Mouse (Mus musculus): ENCODE measurements at regions not wholly inside any gene's neighbourhood (a gene's known extent, or its start where the extent isn't known, plus 50 kb on each side); places are given as distances from the start of the nearest gene placed in this dataset.
A peak's percentile ranks its signal among the peaks of the same experiment; 100 is the strongest.
"Not testable (repeated sequence)": the region's sequence is repeated elsewhere in the genome, so short reads cannot be mapped to it uniquely, and the experiment has no call there.

DNA sequence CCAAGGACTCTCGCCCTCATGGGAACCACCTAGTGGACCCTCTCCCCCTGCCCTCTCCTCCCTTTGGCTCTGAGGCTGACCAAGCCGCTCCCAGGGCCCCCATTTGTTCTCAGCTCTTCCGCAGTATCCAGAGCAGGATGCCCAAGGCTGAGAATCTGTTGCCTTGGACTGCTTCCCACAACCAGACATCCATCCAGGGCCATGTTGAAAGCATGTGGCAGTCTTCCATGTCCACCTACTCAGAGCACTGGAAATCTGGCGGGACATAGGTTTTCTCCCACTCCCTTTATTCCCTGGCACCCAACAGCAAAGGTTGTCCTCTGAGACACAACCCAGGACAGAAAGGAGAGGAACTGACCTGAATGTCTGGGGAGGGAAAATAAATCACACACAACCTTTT lies 285.4 kb downstream of the Phf3 start:
- Histone ChIP-seq H3K4me2 (replicated peaks; ENCODE audit: low read depth, low read length) (no peak overlapping the region), H3K27me3 (replicated peaks; ENCODE audit: insufficient read depth, low read length) (no peaks in the 10 kb centered on the region), H3K27ac (ENCODE audit: low read length) (no peak overlapping the region), H3K9me3 (ENCODE audit: low read length) (no peaks in the 10 kb centered on the region), H3K36me3 (ENCODE audit: insufficient read depth, low read length) (no peaks in the 10 kb centered on the region), H3K9ac (replicated peaks; ENCODE audit: low read depth) (no peak overlapping the region), H3K4me1 (ENCODE audit: insufficient read depth, low read depth, low read length) (no peaks in the 10 kb centered on the region), H3K4me3 (ENCODE audit: low read depth, low read length) (no peak overlapping the region)
- TF ChIP-seq EP300 (IDR thresholded peaks at IDR 0.05) (no peak), CTCF (IDR thresholded peaks at IDR 0.05) (no peak)
- ATAC-seq (no peak), DNase-seq (ENCODE audit: low spot score) (no peak)
- WGBS, result 82% methylated on average over 4 of the region's 4 CpGs

DNA sequence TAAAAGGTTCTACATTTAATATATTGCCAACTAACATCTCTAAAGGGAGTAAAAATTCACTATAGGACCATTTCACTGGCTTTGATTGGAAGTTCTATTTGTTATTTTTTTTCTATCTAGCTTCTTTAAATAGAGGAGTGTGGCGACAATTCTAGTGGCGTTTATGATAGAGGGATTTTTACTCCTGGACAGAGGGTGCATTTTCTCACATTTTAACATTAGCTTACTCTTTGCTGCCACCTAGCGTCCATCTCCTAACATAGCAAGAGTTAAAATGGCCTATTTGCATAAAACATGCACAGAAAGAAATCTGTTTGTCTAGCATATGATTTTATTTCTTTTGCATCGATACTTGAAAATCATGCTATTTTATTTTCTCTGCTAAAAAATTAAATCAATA lies 288.9 kb downstream of the Phf3 start:
- ATAC-seq (no peak), DNase-seq (ENCODE audit: low spot score) (peak; percentile 52)
- 3% methylated on average over 4 of the region's 4 CpGs for WGBS
- TF ChIP-seq CTCF (IDR thresholded peaks at IDR 0.05), result peak; percentile 81
- TF ChIP-seq EP300 (IDR thresholded peaks at IDR 0.05), result no peak
- Histone ChIP-seq H3K4me2 (replicated peaks; ENCODE audit: low read depth, low read length) (no peak overlapping the region), H3K4me1 (ENCODE audit: insufficient read depth, low read depth, low read length) (no peaks in the 10 kb centered on the region), H3K27ac (ENCODE audit: low read length) (no peak overlapping the region), H3K4me3 (ENCODE audit: low read depth, low read length) (no peak overlapping the region), H3K36me3 (ENCODE audit: insufficient read depth, low read length) (no peaks in the 10 kb centered on the region), H3K9me3 (ENCODE audit: low read length) (no peaks in the 10 kb centered on the region), H3K27me3 (replicated peaks; ENCODE audit: insufficient read depth, low read length) (no peaks in the 10 kb centered on the region), H3K9ac (replicated peaks; ENCODE audit: low read depth) (no peak overlapping the region)

DNA sequence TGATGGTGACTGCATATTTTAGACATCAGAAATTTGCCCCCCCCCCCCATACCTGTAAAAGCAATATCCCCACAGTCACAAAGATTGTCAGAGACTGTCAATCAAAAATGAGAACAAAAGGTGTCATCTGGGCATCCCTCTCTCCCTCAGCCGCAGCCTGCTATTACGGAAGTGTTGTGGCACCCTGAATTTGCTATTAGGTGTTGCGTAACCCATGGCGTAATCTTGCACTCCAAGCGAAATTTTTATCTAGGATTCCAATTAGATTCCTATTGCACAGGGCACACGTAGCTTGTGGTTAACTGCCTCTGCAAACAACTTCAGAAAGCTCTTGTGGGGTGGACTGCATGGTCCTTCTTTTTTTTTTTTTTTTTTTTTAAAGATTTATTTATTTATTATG lies 289.9 kb downstream of the Phf3 start:
- no peak overlapping the region for H3K27ac ChIP-seq (ENCODE audit: low read length)
- no peak overlapping the region for H3K9ac ChIP-seq (replicated peaks; ENCODE audit: low read depth)
- no peaks in the 10 kb centered on the region for H3K36me3 ChIP-seq (ENCODE audit: insufficient read depth, low read length)
- no peak for ATAC-seq
- no peak for DNase-seq (ENCODE audit: low spot score)
- H3K4me2 ChIP-seq (replicated peaks; ENCODE audit: low read depth, low read length), result no peak overlapping the region
- no peaks in the 10 kb centered on the region for H3K4me1 ChIP-seq (ENCODE audit: insufficient read depth, low read depth, low read length)
- 59% methylated on average over 6 of the region's 6 CpGs for WGBS
- H3K4me3 ChIP-seq (ENCODE audit: low read depth, low read length), result no peak overlapping the region
- no peaks in the 10 kb centered on the region for H3K9me3 ChIP-seq (ENCODE audit: low read length)
- TF ChIP-seq CTCF (IDR thresholded peaks at IDR 0.05), result no peak
- TF ChIP-seq EP300 (IDR thresholded peaks at IDR 0.05), result no peak
- no peaks in the 10 kb centered on the region for H3K27me3 ChIP-seq (replicated peaks; ENCODE audit: insufficient read depth, low read length)

DNA sequence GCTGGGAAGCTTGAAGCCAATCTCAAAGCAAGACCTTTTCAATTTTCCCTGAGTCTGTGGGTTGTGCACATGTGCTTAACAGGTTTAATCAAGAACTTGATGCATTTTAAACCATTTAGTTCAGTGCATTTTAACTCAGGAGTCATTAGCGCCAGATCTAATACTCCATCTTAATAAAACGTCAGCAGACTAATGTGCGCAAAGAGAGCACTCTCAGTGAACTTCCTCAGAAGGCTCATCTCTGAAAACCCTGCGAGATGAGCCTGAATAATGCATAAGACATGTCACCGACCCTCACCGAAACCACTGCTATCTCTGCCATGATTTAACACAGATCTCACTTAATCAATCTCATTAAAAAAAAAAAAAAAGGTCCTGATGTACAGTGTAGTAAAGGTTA lies 309.0 kb downstream of the Phf3 start:
- TF ChIP-seq EP300 (IDR thresholded peaks at IDR 0.05), result no peak
- no peak for TF ChIP-seq CTCF (IDR thresholded peaks at IDR 0.05)
- no peak overlapping the region for H3K4me3 ChIP-seq (ENCODE audit: low read depth, low read length)
- H3K4me2 ChIP-seq (replicated peaks; ENCODE audit: low read depth, low read length), result no peak overlapping the region
- DNase-seq (ENCODE audit: low spot score) (no peak), ATAC-seq (no peak)
- H3K4me1 ChIP-seq (ENCODE audit: insufficient read depth, low read depth, low read length), result no peaks in the 10 kb centered on the region
- H3K36me3 ChIP-seq (ENCODE audit: insufficient read depth, low read length), result no peaks in the 10 kb centered on the region
- no peaks in the 10 kb centered on the region for H3K9me3 ChIP-seq (ENCODE audit: low read length)
- no peak overlapping the region for H3K9ac ChIP-seq (replicated peaks; ENCODE audit: low read depth)
- no peak overlapping the region for H3K27ac ChIP-seq (ENCODE audit: low read length)
- H3K27me3 ChIP-seq (replicated peaks; ENCODE audit: insufficient read depth, low read length), result no peaks in the 10 kb centered on the region
- WGBS, result 83% methylated on average over 6 of the region's 6 CpGs

DNA sequence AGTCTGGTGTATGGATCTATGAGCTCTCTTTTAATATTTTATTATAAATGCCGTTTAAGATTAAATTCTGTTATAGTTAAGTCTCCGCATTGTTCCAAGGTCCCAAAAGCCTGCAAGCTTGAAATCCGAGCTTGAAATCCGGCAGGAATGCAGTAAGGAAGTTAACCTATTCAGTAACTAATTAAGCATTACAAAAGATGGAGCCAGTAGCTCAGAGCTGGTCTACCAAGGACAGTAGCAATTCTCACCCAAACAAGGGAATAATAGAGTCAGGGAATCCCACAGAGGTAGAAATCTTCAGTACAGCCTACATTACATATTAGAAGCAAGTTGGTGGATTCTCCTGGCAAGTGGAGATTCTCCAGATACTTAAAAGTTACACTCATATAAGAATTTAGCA lies 325.0 kb downstream of the Phf3 start:
- 45% methylated on average over 4 of the region's 4 CpGs for WGBS
- not testable (repeated sequence) for H3K4me3 ChIP-seq (ENCODE audit: low read depth, low read length); H3K4me2 ChIP-seq (replicated peaks; ENCODE audit: low read depth, low read length); H3K27ac ChIP-seq (ENCODE audit: low read length); H3K4me1 ChIP-seq (ENCODE audit: insufficient read depth, low read depth, low read length); H3K36me3 ChIP-seq (ENCODE audit: insufficient read depth, low read length); DNase-seq (ENCODE audit: low spot score); H3K9me3 ChIP-seq (ENCODE audit: low read length); ATAC-seq; H3K27me3 ChIP-seq (replicated peaks; ENCODE audit: insufficient read depth, low read length); H3K9ac ChIP-seq (replicated peaks; ENCODE audit: low read depth)

DNA sequence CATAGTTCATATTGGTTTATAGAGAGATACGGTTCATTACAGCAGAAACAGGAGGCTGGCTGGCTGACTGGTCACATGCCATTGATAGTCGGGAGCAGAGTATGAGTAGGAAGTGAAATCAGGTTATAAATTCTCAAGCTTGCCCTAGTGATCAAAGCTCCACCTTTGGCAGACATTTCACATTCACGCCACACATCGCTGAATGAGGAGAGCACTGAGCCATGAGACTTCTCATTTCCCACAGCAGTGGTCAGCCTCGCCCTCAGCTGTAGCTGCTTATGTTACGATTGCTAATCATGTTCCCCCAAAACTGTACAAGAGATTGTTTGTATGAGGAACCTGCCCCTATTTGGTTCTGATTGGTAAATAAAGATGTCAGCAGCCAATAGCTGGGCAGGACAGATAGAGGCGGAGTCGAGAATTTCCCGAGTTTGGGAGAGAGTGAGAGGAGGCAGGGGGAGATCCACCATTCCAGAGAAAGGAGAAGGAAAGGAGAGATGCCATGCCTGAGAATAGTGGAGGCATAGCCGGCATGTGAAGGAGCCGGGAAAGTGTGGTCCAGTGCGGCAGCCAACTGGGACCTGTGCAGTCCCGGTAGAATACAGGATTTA lies 333.5 kb downstream of the Phf3 start:
- H3K27me3 ChIP-seq (replicated peaks; ENCODE audit: insufficient read depth, low read length), result no peaks in the 10 kb centered on the region
- ATAC-seq (no peak), DNase-seq (ENCODE audit: low spot score) (no peak)
- no peak overlapping the region for H3K9ac ChIP-seq (replicated peaks; ENCODE audit: low read depth)
- H3K9me3 ChIP-seq (ENCODE audit: low read length), result no peaks in the 10 kb centered on the region
- H3K27ac ChIP-seq (ENCODE audit: low read length), result no peak overlapping the region
- H3K4me3 ChIP-seq (ENCODE audit: low read depth, low read length), result no peak overlapping the region
- TF ChIP-seq CTCF (IDR thresholded peaks at IDR 0.05) (no peak), EP300 (IDR thresholded peaks at IDR 0.05) (no peak)
- 87% methylated on average over 13 of the region's 13 CpGs for WGBS
- H3K4me1 ChIP-seq (ENCODE audit: insufficient read depth, low read depth, low read length), result no peaks in the 10 kb centered on the region
- no peaks in the 10 kb centered on the region for H3K36me3 ChIP-seq (ENCODE audit: insufficient read depth, low read length)
- no peak overlapping the region for H3K4me2 ChIP-seq (replicated peaks; ENCODE audit: low read depth, low read length)
